Mouse (Mus musculus) megakaryocyte-erythroid progenitor cell, adult 5-6 weeks (primary cell): ENCODE data around the gene Hook1. TPM values are rescaled to one million over a fixed set of nuclear protein-coding genes. Genes with fewer than 3 reads are reported as not detected.
"Not testable (repeated sequence)": the region's sequence is repeated elsewhere in the genome, so short reads cannot be mapped to it uniquely, and the experiment has no call there.

Experiments
- ATAC-seq: replicated peaks from 2 replicates; pipeline ENCODE4 v1.8.0; 2016; ENCODE audit warnings: mild to moderate bottlenecking, inconsistent platforms; ENCODE audit not compliant: severe bottlenecking, poor library complexity, low FRiP score, low TSS enrichment
- total RNA-seq, 2 experiments: library from RNA; stranded (forward) in 1 of 2; stranded (reverse) in 1 of 2; fragments of 200-1000, 215-1000 nt in 1 of 2; fragments of >200 nt in 1 of 2; fragmentation: Nextera tagmentation in 1 of 2; gene quantifications; 2 replicates each; pipeline ENCODE4 v1.2.3; 2014 to 2017

The Hook1 gene
- 21.1 and 21.3 TPM in 2 replicates for total RNA-seq (2014; fragmentation: Nextera tagmentation)
- 18.4 and 22.9 TPM in 2 replicates for total RNA-seq (2017)

GRCm38 (mm10) chr4:95966928-95967724 is at the start of gene Hook1:
Gene Hook1 (plus strand): TSS chr4:95967240.
- ATAC-seq = peak; percentile 100

- no peak for ATAC-seq
Observed at GRCm38 (mm10) chr4:95917703-95918102, 49.3 kb upstream of the Hook1 start.

GRCm38 (mm10) chr4:95920448-95920847 is 46.6 kb upstream of the Hook1 start:
- no peak for ATAC-seq

GRCm38 (mm10) chr4:95924210-95925184 is 42.5 kb upstream of the Hook1 start:
- ATAC-seq = peak; percentile 91

- no peak for ATAC-seq
Observed at GRCm38 (mm10) chr4:95928846-95929245, 38.2 kb upstream of the Hook1 start.

GRCm38 (mm10) chr4:95929936-95930335 is 37.1 kb upstream of the Hook1 start:
- no peak for ATAC-seq

- no peak for ATAC-seq
Observed at GRCm38 (mm10) chr4:95931331-95931730, 35.7 kb upstream of the Hook1 start.

GRCm38 (mm10) chr4:95933801-95934356 is 33.2 kb upstream of the Hook1 start:
- no peak for ATAC-seq

- no peak for ATAC-seq
Observed at GRCm38 (mm10) chr4:95934384-95935035, 32.5 kb upstream of the Hook1 start.

- no peak for ATAC-seq
Observed at GRCm38 (mm10) chr4:95938701-95939100, 28.3 kb upstream of the Hook1 start.

GRCm38 (mm10) chr4:95947896-95948295 is 19.1 kb upstream of the Hook1 start:
- ATAC-seq = no peak

- no peak for ATAC-seq
Observed at GRCm38 (mm10) chr4:95953328-95953727, 13.7 kb upstream of the Hook1 start.

- ATAC-seq = not testable (repeated sequence)
Observed at GRCm38 (mm10) chr4:95982221-95982620, 15.2 kb downstream of the Hook1 start.

GRCm38 (mm10) chr4:96016875-96017274 is 49.8 kb downstream of the Hook1 start:
- no peak for ATAC-seq

GRCm38 (mm10) chr4:96022803-96023202 is 55.8 kb downstream of the Hook1 start:
- 0 out of 2 replicates have a peak, but pooled peaks have one; percentile 65 for ATAC-seq

GRCm38 (mm10) chr4:96028412-96028811 is 61.4 kb downstream of the Hook1 start:
- no peak for ATAC-seq

GRCm38 (mm10) chr4:96060106-96060505 is 93.1 kb downstream of the Hook1 start:
- ATAC-seq = no peak

- no peak for ATAC-seq
Observed at GRCm38 (mm10) chr4:96062045-96062444, 95.0 kb downstream of the Hook1 start.
